Mouse (Mus musculus): ENCODE results near the gene Lrig2.

Lrig2 gene

DNA sequence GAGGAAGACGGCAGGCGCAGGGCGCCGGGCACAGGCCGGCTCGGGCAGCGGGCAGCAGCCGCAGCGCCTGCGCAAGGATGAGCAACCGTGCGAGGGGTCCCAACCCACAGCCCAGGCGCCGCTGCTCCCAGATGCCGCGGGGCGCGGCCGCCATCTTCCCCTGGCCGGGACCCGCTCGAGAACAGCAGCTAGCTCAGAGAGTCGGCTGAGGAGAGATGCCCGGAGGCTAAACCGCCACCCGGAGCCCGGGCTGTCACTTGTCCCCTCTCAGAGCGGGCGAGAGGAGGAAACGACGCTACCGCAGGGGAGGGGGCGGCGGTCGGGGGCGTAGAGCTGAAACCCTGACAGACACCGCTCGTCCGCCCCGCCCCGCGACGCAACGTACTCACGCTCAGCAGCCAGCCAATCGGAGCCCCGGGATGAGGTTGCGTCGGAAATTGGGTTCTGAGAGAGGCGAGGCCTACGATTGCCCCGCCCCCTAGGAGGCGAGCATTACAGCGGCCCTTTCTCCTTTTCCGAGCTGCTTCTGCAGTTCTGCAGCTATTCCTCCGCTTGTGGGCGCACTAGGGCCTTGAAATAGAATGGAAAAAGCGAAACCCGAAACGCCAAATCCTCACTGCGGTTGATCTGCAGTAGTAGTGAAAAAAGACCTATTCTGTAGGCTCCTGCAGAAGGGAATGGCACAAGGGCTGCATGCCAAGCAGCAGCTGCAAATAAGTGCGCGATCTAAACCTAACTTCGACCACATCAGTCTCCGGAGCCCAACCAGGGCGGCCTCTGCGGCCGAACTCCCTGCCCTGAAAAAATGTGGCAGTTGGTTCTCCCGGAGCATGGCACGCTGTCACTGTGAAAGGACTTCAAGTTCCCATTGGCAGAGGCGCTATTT, at the start of gene Lrig2:
Lrig2 (minus strand) TSS at position 381 of the 886 bp plus-strand sequence.
- in situ Hi-C loops (cut with MboI), result loop anchor here (10.0 kb wide), 1 partner anchor 163 kb away; no protein-coding TSS in a partner anchor

DNA sequence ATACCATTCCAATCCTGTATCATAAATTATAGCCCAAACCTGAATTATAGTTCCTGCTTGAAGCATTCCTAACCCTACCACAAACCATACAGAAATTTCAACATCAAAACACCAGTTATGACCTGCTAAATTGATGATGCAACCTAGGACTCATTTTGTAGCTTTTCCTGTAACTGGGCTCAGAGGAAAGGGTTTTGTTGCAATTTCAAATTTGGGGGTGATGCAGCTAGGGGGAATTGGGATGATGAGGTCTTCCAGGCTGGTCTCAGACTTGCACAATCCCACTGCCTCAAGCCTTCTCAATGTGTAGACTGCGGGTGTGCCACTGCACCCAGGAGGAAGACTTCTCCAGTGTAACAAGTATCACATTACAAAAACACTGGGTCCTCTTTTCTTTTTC, 44.9 kb upstream of the Lrig2 start:
- in situ Hi-C loops (cut with MboI), result no loop called here

DNA sequence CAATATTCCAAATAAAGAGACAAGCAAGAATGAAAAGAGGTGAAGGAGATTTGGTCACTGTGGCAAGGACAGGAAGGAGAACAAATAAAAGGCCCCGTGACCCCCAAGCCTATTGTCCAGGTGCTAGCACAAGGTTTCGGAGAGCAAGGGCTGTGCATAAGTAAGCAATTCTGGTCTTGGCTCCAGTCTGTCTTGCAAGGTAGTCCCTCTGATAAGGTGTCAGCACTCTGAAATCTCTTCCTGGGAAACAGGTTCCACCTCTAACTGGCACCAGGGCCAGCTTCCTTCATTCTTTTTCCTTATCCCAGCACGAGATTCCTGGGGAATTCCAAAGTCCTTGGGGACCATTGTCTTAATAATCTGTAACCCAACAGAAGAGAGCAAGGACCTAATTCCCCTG, 38.9 kb upstream of the Lrig2 start:
- in situ Hi-C loops (cut with MboI), result no loop called here

DNA sequence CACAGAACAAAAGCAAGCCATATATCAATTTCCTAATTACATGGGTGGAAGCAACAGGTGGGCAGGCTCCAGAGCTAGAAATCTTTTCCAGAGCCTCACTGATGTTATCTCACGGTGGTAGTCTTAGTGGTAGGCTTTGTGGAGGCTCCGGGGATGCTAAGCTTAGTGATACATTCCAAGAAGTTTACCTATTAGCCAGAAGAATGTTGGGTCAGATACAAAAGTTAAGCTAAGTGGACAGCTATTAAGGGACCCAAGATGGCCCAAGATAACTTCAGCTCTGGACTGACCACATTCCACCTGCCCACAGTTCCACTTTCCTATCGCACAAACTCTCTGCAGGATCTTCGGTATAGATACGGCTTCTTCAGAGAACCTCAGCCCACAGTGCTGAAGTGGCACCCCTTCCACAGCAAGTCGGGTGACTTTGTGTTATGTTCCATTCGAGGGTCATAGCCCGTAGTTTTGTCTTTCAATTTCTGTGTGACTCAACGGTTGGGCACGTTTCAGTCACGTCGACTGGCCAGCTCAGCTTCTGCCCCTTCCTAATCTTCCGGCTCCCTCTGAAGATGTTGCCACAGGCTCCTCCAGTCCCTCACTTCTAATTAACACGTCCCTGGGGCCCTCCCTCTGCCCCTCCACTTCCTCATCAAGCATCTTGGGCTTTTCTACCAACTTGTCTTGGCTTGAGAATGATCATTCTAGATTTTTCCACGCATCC, 36.8 kb upstream of the Lrig2 start:
- in situ Hi-C loops (cut with MboI), result no loop called here

DNA sequence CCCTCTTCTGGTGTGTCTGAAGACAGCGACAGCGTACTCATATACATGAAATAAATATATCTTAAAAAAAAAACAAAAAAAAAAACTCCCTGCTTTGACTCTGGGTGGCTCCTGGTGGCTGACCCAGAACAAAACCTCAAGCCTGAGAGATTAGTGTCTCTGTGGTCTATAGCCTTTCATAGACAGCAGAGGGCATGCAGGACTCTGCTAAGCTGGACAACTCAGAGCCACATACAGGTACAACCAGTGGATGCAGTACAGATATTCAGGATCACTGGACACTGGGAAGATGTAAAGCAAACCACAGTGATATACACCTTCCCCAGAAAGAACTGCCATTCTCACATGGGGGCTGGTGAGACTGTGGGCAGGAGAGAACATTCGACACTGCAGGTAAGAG, 32.1 kb upstream of the Lrig2 start:
- in situ Hi-C loops (cut with MboI), result no loop called here

DNA sequence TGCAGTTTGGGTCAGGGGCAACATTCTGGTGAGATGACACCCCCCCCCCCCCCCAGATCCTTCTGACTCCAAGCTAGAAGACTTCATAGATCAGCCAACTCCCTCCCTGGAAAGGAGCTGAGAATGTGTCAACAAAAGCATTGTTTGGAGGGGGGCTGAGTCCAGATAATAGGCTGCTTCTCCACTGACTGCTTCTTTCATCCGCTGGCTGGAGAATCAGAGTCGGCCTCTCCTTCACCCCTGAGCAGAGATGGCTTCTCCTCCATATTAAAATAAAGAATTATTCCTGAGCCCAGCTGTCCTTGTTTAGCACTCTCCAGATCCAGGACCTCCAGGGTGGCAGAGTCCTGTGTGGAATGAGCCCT, 30.3 kb upstream of the Lrig2 start:
- in situ Hi-C loops (cut with MboI), result no loop called here

DNA sequence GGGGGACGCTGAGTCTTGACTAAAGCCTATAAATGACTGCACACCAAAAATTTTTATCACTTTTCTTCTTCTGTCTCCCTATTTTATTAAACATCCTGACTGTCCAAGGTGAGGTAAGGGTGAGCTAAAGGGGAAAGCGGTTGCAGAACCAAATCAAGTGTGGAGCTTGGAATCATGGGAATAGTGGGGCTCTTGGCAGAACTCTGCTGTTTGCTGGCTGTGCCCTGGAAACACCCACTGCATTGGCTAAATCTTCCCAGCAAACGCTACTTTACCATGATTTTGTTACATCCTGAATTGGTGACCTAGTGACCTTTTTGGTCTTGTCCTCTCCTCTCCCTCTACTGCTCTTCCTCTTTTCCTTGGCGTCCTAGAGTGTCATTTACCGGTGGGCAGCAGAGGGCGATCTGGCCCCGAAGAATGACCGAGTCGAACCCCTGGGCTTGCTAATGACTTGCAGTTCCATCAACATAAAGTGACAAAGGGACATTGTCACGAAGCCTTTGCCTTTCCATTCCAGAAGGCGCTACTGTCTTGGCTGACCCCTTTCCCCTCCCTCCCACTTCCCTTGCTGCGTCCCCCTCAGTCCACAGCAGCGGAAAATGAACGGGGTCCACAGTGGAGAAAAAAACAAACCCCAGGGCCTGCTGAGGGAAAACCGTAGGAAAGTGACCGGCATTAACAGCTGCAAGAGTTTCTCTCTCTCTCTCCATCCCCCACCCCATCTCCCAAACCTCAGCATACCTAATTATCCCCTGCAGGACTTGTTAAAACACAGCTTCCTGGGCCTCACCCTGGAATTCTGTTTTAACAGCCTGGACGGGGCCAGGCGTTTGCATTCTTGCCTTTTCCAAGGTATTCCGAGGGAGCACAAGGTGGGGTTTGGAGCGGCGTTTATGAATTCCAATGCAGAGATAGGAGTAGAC, 29.7 kb upstream of the Lrig2 start:
- in situ Hi-C loops (cut with MboI), result no loop called here

DNA sequence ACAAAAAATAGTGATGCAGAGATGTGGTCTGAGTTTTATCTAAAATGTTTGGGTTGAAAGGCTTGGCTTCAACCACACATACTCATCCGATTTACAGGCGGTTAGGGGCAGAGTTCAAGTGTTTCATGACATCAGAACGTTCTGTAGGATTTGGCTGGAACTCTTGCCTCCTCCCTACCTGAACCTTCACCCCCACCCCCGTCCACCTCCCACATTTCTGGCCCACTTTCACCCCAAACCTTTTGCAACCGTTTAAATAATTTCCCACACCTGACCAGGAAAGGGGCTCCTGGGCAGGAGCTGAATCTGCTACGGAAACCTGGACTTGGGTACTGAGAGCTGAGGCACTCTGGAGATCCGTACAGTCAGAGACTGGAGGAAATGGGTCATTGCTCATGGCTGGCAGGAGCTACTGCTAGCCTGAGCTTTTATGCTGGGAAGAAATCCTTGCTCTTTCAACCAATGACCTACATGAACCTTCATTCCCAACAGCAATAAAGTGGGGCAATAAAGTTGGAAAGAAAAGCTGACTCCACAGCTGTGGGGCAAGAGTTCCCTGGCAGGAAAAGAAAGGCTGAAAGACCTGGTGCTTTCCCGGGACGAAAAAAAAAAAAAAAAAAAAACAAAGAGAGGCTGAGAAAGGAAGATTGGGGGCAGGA, 28.9 kb upstream of the Lrig2 start:
- in situ Hi-C loops (cut with MboI), result no loop called here

DNA sequence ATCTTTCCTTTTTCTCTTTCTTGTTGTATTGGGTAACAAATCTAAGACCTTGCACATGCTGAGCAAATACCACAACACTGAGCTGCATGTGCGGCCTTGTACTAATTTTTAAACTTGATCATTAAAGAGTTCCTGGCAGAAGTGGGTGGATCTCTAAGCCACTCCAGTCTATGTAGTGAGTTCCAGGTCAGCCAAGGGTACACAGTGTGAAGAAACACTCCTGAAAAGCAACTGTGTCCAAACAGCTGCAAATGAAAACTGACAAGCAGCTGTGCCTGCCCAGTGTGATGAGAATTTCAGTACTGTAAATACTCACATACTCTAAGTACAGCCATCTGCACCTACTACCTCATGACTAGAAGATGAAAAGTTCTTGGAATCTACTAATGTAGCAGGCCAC, 21.5 kb upstream of the Lrig2 start:
- in situ Hi-C loops (cut with MboI), result no loop called here

DNA sequence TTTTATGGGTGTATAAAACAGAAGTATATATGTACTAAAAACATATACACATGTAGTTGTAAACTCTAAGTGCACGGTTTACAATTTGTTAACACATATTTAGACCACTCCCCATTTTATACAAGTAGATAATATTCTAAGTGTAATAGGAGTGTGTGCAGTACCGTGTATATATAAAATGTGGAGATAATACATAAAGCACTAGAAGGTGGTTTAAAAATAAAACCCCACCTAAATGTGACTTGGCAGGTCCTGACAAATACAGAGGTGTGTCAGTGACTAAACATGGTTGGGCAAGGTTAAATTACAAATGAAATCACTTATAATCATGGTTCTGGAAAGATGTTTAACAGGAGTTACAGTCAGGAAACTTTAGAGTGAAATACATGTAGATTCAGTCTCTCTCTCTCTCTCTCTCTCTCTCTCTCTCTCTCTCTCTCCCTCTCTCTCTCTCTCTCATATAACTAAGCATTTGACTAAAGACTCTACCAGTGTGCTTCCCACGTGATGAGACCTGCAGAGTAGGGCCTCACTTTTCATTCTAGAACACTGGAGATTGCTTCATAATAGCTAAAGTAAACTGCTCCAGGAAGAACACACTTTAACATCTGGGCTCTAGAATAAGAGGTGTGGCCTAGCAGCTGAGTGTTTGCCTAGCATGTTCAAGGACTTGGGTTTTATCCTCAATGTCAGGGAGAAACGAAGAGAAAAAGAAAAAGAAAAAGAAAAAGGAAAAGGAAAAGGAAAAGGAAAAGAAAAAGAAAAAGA, 14.6 kb upstream of the Lrig2 start:
- in situ Hi-C loops (cut with MboI), result no loop called here

DNA sequence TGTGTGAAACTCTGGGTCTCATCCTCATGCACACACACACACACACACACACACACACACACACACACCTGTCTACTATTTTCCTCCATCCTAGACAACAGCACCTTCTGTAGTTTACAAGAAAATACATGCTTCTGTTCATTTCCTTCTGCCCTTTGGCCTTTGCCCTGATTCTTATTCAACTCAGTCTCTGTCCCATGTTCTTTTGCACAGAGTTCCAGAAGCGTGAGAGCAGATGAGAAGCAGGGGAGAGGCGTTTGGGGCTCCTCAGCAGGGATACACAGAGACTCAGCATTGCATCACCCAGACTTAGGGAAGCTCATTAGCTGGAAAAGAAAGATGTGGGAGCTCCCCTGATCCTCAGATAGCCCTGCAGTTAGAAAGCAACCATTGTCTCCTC, 13.8 kb upstream of the Lrig2 start:
- in situ Hi-C loops (cut with MboI), result no loop called here

DNA sequence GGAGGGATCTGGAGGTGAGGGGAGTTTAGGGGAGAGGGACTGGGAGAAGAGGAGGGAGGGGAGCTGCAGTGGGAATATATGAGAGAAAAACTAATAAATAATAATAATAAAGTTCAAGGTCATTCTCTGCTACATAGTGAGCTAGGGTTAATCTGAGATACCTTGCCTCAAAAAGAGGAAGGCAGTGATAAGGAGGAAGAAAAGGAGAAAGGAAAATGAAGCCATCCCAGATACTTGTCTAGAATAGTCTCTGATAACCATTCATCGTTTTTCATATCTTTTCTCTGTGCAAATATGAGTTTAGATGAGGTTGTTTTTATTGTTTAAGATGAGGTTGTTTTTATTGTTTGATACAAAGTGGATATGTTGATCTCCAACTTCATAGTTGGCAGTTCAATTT, 13.3 kb upstream of the Lrig2 start:
- in situ Hi-C loops (cut with MboI), result no loop called here

DNA sequence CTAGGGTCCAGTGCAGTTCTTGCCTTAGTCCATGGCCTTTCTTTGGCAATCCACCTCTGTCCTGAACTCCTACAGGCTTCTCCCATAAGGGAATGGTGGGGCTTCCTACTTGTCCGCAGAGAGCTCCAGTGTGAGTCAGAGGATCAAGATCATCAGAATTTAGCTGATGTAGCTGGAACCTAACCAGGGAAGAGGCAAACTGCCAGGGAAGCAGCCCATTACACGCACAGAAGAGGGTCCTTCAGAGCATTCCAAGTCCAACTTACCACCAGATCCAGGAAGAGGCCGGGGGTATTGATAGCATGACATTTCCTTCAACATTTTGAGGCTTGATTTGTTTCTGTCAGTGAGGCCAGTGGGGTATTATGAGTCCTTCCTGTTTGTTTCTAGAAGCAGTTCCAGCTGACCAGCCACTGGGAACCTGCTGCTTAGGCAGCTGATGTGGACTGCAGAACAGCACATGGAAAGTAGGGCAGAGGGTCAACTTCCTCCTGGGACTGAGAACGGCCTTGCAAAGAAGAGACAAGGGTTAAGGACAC, 11.7 kb upstream of the Lrig2 start:
- in situ Hi-C loops (cut with MboI), result no loop called here

DNA sequence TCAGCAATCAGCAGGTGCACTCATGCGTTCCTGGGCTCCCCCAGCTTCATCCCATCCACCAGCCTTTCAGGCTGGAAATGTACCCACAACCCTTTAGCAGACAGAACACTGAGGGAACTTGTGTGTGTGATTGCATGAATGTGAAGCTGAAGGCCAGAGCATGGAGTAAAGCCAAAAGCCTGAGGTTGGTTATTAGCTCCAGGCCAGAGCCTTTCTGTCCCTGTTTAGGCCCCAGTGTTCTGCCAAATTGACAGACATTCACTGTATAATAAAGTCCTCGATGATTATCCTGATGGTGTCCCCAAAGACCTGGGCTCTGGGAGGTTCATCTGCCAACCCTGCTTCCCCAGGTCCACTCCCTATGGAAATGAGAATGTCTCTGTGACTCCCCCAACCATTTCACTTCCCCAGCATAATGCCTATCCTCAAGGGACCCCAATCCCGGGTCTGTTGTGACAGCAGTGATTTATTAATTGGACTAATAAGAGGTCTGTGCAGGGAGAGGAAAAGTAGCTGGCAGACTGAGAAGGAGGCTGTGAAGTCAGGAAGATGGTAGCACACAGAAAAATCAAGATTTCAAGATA, 9.7 kb upstream of the Lrig2 start:
- in situ Hi-C loops (cut with MboI), result no loop called here

DNA sequence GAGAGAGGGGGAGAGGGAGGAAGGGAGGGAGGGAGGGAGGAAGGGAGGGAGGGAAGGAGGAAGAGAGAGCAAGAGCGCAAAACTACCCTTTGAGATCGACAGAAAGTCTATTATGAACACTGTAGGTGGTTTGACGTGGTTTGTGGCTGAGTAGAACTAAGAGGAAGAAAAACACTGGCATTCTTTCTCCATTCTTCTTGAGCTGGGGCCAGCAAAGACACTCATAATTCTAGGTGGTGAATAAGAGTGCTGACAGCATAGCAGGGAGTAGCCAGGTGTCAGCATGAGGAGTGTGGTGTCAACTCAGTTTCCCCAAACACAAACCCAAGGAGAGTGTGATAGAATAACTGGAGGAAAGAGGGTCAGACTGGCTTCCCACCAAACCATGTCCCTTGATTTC, 8.8 kb upstream of the Lrig2 start:
- in situ Hi-C loops (cut with MboI), result no loop called here

DNA sequence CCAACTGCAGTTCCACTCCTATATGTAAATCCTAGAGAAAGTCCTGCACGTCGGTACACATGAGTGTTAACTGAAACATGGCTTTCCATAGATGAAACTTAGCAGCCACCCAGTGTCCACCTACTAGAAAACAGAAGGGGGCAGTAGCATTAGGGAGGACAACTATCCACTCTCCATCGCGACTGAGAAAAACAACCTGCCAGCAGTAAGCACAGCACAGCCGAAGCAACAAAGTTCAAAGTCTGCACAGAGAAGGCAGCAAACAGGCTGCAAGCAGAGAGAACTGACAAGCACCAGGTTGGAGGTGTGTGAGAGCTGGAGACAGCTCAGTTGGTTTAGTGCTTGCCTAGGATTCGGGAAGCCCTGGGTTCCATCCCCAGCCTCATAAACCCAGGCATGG, 7.2 kb upstream of the Lrig2 start:
- in situ Hi-C loops (cut with MboI), result loop anchor here (10.0 kb wide), 1 partner anchor 156 kb away; no protein-coding TSS in a partner anchor

DNA sequence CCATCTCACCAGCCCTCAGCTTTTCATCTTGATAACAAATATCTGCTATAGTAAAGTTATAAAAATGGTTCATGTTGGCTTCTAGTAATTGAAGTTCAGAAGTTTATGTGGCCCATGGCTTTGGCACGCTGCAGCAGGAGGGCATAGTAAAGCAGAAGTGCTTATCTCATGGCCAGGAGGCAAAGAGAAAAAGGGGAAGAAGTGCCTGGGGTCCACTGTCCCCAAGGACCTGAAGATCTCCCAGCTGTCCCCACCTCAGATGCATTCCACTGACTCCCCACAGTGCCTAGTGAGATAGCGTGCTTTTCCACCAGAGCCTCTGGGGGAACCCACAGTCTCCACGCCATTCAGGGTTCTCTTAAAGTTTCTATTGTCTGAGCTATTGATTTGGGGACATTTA, 6.7 kb upstream of the Lrig2 start:
- in situ Hi-C loops (cut with MboI), result loop anchor here (10.0 kb wide), 1 partner anchor 156 kb away; no protein-coding TSS in a partner anchor

DNA sequence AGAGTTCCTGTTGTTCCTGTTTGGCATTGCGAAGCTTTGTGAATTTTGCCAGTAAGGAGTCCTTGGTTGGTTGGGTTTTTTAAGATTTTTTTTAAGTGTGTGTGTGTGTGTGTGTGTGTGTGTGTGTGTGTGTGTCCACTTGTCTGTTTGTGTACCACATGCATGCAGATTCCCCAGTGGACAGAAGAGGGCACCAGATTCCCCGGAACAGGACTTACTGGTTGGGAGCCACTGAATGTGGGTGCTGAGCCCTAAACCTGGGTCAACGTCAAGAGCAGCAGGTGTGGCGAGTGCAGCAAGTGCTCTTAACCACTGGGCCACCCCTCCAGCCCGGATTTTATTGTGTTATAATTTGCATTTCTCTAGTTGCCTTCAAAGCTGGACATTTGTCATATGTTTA, 5.4 kb upstream of the Lrig2 start:
- in situ Hi-C loops (cut with MboI), result loop anchor here (10.0 kb wide), 1 partner anchor 158 kb away; no protein-coding TSS in a partner anchor

DNA sequence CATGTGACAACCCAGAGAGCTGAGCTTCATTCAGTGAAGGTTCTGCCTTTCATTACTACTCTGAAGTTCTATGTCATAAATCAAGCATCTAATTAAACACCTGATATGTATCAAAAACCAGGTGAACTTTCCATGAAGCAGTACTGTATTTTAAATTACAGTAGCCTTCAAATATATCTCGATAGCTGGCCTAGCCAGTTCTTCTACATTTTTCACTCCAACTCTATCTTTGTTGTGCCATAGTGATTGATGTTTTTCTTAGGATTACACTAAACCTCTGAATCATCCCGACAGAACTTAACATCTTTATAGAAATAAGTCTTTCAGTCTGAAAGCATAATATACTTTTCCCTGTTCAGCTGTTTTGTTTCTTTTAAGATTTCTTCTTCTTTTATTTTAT, 2.8 kb upstream of the Lrig2 start:
- in situ Hi-C loops (cut with MboI), result loop anchor here (10.0 kb wide), 1 partner anchor 160 kb away; no protein-coding TSS in a partner anchor

DNA sequence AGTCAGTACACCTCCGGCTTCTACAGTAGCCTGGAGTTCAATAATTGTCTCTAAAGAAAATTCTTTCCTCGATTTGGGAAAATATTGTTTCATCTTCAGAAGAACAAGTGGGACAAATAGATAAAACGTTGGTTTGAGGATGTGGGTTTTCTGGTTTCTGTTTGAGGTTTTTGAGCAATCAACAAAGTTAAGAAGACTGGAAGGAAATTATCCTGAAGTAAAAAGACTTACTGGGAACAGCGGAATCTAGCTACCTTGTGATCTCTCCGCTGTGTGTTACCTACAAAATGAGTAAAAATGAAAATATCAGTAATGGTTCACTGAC, 668 bp upstream of the Lrig2 start:
- in situ Hi-C loops (cut with MboI), result loop anchor here (10.0 kb wide), 1 partner anchor 162 kb away; no protein-coding TSS in a partner anchor
